Mouse (Mus musculus) mesoderm, embryonic 11.5 days (tissue): ENCODE data around the gene C1qtnf5.

Experiments used
- DNase-seq: peaks from one replicate; pipeline ENCODE4 v3.0.0-alpha.2; 2012; ENCODE audit warnings: low read depth, low spot score

C1qtnf5 gene

DNA sequence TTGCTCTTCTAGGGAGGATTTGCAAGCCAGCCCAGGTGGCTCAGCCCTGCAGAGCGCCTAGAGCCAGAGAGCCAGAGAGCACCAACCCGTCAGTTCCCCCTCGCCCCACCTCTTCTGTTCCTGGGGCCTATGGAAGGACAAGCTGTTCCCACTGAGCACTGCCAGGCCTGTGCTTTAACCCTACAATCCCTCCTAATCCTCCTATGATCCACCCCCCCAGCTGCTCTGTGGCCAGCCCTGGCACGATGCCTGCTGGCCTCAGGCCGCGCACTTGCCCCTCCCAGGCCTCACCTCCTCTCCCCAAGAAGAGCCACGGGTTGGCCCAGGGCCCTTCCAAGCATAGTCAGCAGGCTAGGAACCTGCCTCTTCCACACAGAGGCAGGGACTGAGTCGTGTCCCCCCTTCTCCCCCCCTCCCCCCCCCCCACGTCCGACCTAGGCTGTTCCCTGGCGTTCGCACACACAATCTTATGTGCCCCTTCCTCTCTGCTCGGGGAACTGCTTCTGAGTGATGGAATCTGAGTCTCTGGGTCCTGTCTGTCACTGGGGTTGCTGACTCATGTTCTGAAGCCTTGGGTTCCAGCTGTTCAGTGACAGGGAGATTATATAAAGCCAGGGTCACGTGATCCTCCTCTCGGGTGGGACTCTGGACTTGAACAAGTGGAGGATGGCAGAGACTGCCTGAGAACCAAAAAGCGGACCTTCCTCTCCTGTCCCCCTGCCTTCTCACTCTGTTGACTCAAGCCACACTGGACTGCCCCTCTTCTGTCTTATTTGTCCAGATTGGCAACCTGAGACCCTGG is 27.9 kb upstream of the C1qtnf5 start:
- DNase-seq = no peak

DNA sequence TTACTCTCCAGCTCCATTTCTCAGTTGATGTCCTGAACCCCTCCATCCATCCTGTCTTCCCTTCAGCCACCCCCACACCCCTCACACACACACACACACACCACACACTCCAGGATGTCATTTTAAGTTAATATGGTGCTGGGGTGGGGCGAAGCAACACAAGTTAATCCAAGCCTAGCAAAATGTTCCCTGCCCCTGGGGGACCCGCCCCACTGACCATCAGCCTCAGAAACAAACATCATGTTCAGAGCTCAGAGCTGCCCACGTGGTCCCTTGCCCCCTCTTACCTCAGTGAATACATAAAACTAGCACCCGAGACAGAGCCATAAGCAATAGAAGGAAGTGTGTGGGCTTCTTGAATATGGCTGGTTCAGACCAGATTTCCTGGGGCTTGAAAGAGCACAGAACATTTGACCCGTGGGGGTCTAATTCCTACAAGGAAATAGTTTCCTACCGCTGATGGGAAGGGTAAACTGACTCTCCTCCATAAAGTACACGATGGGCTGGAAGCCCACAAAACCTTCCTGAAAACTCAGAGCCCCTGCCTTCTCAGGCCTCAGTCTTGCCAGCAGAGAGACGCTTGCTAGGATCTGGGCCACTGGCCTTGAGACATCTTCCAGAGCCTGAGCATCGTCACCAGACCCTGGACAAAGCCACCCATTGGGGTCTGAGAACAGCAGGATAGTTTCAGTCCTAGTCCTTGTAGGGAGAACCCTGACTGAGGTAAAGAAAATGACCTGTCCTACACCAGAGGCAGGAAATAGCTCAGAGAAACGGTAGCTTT is 26.9 kb upstream of the C1qtnf5 start:
- no peak for DNase-seq

DNA sequence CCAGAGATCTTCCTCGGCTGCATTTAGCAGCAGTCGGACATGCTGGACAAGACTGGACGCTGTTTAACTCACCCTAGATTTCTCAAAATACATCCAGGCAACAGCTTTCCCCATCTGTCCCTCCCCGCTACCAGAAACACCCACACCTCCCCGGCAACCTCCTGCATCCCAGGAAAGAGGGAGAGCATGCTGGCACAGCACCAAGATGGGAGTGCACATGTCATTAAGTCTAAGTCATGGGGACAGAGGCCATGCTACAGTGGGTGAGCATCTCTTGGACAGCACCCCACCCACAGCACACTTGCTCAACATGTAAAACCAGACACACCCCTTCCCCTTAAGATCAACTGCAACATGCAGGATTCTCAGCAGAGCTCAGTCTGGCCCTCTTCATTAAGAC is 26.1 kb upstream of the C1qtnf5 start:
- DNase-seq = no peak

DNA sequence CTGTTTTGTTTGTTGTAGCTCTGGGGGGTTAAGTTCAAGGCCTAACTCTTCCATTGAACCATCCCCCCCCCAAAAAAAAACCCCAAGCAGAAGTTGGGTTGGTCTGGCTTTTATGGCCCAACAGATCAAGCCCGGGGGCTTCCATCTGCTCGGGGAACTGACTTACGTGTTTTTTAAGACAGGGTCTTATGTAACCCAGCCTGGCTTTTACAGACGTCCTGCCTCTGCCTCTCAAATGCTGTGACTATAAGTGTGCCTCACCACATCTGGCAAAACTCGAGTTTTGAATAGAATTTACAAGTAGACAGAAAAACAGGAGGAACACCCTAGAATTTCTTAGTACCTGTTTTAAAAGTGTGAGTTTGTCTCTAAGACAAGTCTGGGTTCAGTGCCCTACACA is 25.5 kb upstream of the C1qtnf5 start:
- no peak for DNase-seq

DNA sequence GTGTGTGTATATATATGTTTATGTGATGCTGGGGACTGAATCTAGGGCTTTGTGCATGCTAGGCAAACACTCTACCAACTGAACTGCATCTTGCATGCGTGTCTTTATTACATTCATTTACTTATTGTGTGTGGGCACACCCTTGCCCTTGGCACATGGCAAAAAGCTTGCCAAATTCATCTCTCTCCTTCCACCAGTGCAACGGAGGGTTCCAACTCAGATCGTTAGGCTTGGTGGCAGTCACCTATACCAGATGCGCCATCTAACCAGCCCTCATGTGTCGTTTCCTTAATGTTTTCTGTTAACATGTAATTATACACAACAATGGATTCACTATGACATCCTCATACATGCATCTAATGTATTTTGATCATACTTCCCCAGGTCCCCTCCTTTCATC is 24.8 kb upstream of the C1qtnf5 start:
- DNase-seq = no peak

DNA sequence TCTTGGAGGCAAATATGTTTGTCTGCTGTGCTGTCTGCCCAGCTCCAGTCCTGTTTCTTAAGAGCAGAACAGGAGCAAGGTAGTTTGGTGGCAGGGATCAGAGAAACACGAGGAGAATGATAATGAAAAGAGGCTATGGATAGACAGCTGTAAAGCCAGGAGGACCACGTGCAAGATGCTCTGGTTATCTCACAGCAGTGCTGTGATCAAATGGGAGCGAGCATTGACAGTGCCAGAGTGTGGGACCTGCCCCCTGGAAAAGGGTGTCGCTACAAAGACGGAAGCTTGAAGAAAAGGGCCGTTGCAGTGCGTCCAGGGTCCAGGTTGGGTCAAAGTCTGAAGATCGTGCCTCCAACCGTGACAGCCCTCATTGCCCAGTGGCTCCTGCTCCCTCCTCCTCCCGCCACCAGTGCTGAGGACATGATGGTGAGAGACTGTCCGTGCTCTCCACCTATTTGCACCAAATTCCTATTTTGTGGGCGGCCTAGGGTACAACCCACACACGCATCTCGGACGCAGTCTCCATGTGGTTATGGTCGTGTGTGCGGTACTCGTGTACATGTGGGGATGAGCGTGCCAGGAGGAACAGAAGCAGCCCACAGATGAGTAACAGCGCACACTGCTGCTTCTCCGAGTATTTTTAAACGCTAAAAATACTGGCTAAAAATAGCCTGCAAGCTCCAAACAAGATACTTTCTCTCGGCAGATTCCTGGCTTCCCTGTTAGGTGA is 23.5 kb upstream of the C1qtnf5 start:
- no peak for DNase-seq

DNA sequence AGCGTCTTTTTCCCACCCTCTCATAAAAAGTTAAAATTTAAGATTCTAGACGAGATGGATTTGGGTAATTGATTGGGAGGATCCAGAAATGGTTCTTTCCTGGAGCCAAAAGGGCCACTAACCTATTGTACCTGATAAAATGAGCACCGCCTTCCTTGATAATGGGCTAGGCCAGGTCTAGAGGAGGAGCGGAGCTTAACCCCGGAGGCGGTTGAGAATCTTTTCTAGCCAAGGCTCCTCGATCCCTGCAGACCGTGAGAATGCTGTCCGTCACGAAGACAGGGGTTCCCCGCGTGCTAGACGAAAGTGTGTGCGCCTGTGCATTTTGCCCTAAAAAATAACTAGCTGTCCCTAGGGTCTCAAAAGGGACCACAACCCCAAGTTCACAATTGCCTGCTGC is 22.8 kb upstream of the C1qtnf5 start:
- DNase-seq = no peak

DNA sequence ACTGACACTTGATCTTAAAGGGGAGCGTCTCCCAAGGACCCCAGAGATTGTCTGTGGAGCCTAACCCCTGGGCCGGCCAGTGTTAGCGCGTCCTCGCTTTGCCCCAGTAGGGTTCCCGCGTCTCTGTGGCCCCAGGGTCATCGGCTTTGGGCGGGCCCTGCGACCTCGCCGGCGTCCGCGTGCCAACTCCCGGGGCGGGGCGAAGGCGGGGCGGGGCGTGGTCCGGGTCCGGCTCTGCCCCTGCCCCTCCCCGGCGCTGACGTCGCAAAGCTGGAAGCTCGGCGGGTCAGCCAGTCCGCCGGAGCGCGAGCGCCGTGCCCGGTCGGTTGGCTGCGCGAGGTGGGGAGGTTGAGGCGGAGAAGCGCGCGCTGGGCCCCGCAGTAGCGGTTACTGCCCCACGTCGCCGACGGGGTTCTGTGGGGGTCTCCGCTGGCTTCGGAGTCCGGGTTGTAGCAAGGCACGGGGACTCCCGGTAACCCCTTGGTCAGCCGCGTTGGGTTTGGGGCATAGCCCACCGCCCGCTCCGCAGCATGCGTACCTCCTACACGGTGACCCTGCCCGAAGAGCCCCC is 22.3 kb upstream of the C1qtnf5 start:
- peak; percentile 81 for DNase-seq

DNA sequence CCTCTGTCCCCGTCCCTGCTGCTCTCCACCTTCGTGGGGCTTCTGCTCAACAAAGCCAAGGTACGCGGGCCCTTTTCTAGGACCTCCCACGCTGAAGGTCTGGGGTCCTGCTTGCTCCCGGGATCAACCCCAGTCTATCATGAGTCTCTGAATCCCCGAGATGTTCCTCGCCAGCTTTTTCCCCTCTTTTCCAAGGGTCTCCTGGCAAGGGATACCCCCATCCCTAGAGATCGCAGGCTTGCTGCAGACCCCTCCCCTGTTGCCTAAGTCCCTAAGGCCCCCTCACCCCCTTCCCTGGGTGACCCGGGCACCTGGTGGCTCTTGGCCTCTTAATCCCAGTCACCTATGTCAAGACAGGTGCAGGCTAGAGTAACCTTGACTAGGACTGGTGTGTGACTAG is 21.8 kb upstream of the C1qtnf5 start:
- no peak for DNase-seq

DNA sequence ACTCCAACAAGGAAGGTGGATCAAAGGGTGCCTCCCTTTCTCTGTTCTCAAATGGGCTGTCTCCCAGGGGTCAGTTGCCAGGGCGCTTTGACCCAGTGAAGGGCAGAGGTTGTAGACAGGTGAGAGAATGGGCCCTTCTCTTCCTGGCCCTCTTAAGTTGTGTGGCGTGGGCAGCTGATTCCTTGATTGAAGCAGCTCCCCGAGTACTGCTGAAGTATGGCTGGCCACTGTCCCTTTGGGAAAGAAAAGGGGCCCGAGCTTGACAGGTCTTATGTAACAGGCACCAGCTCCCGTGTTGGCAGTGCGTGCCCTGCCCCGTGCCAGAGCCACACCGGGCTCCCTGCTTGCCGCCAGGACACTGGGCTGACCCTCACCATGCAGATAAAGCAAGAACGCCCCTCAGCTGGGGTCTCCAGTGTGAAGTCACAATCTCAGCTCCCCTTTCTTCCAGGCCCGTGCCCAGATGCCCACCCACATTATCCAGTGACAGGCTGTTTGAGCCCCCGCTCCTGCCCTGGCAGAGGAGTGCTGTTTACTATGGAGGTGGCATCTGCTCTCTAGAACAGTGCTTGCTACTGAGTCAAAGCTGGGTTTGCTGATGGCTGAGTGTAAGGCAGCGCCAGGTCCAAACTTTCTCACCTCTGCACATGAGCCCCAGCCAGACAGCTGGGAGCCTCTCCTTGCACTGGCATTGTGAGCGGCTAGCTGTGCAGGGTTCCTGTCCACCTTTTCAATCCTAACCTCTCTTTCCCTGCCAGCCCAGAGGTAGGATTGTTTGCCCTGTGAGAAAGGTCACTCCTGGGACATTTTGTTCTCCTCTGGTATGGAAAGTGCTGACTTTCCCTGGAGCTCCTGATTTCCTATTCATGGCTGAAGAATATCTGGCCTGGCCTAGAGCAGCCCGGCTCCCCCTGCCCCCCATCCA is 21.0 kb upstream of the C1qtnf5 start:
- DNase-seq = no peak

DNA sequence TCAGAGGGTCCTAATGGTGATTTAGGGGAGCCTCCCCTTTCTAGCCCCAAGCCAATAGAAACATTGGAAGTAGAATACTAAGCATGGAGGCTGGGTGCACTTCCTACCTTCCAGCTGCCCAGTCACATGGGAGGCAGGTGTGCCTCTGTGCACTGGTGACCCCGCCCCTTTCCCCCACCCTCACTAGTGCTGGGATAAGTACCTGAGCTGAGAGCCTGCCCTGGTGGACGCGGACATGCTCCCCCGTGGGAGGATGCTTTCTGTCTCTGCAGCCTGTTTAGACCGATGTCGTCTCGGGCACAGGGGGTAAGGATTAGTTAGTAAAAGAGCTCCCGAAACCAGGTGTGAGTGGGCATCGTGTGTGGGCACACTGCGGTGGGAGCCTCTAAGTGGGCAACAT is 20.1 kb upstream of the C1qtnf5 start:
- DNase-seq = no peak

DNA sequence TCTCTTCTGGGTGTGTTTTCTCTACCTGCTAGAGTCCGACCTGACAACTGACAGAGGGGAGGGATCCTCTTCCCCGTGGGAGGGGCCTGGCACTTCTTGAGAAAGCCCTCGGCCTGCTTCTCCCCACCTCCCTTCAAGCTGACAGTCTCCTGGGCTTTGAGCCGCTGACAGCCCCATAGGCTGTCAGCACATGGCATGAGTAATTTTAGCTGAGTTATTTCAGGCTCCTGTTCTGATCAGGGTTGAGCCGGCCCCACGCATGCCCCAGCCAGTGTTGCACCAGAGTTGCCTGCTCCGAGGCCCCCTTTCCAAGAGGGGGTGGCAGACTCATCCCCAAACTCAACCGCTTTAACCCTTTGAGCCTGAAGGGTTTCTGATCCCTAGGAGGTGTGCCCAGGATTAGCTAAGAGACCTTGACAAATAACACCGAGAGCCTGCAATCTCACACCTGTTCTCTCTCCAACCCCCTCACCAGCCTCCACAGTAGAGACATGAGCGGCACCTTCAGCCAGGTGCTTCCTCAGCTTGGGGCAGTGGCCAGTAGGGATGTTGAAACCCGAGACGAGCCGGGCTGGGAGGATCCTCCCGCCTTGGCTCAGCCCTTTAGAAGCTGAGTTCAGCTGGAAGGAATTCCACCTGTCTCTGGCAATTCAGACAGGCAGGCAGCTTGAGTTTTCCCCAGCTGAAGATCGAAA is 19.1 kb upstream of the C1qtnf5 start:
- DNase-seq = no peak

DNA sequence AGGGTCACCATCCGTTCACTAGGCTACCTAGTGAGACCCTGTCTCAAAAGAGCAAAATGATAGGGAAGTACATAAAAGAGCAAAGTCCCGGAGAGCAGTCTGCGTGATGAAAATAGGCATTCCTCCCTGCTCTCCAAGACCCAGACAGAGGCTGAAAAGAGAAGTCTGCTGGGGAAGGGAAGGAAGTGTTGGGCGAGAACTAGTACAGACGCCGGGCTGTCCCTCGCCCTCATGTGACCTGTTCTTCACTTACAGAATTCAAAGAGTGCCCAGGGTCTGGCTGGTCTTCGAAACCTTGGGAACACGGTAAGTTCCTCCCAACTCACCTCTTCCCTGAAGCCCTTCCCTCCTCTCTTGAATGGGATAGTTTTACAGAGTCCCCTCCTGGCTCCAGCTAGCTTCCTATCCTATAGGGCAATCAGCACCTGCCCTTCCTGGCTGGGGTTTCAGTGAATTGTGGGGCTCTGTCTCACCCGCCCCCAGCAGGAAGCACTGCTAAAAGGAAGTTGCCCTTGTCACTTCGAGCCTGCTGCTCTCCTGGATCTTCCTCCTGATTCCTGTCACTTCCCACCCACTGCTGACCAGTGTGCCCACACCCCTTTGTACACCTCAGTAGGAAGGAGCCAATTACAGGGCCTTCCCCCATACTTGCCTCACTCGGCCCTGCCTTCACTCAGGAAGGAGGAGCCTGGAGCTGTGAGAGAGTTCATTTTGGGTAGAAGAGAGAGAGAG is 18.0 kb upstream of the C1qtnf5 start:
- no peak for DNase-seq

DNA sequence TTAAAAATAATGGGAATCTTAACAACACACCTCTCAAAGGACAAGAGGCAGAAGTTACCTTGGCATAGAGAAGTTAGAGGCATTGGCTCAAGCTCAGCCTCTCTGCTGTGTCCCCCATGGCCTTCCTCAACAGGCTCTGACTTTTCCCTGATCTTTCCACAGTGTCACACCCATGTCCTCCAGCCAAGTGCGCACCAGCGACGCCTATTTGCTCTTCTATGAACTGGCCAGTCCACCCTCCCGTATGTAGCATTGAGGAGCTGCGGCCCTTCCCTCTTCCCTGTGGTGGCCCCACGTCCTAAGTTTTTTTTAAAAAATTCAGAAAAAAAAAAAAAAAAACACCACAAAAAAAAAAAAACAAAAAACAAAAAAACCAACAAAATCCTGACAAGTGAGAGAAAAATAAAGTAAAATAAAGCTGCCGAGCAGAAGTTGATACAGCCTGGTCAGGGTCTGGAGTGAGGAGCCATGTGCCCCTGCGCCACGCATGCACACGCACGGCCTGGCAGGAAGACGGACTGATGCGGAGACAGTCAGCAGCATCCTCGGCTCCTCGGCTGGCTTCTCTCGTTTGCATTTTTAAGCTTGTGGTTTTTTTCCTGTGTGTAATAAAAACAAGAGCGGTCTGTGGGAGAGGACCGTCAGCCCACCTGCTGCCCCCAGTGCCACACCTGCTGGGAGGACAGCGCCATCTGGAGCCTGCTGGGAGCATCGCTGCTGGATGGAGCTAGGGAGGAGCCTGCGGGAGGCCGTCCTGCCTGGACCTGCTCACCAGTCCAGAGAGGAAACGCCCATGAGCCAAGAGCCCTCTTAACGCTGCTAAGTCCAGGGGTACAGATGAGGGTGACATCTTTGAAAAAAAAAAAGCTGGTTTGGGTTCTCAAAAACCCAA is 13.2 kb upstream of the C1qtnf5 start:
- DNase-seq = peak; percentile 69

DNA sequence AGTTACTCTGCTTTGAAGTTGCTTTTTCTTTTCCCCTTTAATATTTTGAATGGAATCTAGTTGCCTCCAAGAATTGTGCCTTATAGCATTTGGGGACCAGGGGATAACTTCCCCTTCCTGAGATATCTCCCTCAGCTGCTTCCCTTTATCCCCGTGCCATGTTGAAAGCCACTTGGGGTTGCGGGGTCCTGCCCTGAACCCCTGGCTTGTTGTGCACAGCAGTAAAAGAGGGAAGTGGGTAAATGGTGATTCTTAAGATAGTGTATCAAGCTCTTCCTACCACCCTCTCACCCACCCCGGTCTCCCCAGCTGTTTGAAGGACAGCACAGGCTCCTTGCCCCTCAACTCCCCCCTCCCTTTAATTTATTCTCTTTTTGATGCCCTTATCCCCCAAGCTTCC is 12.3 kb upstream of the C1qtnf5 start:
- DNase-seq = no peak

DNA sequence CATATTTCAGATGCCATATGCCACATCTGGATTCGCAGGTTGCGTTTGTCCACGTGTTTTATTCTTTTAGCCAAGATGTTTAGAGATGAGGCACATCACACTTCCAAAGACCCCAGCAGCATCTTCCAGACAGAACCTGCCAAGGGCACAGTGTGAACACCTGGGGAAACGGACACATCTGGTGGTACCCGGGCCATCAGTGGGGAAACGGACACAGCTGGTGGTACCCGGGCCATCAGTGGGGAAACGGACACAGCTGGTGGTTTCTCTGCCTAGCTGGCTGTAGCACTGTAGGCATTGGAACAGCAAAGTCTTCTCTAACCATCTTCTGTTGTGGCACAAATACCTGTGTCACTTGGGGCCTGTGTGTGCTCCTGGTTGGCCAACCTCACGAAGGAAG is 11.3 kb upstream of the C1qtnf5 start:
- DNase-seq = no peak

DNA sequence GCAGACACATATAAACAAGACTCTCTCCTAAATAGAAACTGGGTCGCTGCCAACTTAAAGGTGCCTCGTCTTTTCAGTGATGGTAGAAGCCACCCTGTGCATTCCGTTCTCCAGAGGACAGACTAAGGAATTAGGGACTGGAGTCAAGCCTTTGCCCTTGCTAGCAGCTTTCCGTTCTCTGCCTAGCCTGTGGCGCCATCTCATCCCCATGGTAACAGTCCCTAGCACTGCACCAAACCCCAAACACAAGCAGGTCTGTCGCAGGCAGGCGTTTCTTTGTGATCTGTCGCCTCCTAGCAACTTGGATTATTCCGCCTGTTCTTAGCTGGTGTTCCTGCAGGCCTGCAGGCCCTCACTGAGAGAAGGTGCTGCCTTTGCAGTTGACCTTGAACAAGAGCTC is 10.5 kb upstream of the C1qtnf5 start:
- no peak for DNase-seq

DNA sequence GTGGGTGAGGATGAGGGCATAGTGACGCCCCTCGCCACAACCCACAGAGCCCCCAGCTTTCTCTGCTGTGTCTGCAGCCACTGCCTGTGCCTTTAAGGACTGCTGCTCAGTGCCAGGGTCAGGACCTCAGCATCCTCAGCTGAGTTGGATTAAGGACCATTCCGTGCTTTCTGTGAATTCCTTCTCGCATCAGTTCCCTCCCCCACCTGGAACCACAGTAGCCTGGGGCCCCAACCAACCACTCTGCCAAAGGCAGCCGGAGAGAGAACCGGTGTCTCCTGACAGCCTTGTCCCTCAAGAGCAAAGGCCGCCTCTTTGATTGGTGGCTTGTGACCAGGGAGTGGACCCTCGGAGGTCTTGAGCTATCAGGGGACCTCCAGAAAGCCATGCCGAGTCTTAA is 5.6 kb upstream of the C1qtnf5 start, which contains the start of gene Mfrp:
TSS of gene Mfrp (plus strand) at position 240 of the 400 bp plus-strand sequence.
- no peak for DNase-seq

DNA sequence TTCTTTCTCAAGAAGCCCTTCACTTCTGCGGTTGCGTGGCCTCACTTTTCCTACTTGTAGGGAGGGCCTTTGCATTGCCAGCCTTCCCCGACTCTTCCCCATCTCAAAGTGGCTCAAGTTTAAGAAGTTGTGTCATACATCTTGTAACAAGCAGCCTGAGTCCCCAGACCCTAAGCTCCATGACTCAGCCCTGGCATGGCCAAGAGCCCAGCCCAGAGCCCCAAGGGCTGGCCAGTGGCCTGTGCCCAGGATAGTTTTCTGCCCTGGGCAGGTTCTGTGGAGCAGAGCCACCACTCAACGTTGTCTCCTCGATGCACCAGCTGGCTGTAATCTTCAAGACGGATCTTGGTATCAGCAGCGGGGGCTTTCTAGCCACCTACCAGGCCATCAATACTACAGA is 2.2 kb upstream of the C1qtnf5 start:
- no peak for DNase-seq
